Mouse (Mus musculus) R1 (cell line): ENCODE data around the gene Agtpbp1.
A peak's percentile ranks its signal among the peaks of the same experiment; 100 is the strongest.

Experiments
- DNase-seq: peaks from one replicate; pipeline ENCODE4 v3.0.0-alpha.2; 2018; ENCODE audit warnings: low read depth, low spot score

Agtpbp1 gene

DNA sequence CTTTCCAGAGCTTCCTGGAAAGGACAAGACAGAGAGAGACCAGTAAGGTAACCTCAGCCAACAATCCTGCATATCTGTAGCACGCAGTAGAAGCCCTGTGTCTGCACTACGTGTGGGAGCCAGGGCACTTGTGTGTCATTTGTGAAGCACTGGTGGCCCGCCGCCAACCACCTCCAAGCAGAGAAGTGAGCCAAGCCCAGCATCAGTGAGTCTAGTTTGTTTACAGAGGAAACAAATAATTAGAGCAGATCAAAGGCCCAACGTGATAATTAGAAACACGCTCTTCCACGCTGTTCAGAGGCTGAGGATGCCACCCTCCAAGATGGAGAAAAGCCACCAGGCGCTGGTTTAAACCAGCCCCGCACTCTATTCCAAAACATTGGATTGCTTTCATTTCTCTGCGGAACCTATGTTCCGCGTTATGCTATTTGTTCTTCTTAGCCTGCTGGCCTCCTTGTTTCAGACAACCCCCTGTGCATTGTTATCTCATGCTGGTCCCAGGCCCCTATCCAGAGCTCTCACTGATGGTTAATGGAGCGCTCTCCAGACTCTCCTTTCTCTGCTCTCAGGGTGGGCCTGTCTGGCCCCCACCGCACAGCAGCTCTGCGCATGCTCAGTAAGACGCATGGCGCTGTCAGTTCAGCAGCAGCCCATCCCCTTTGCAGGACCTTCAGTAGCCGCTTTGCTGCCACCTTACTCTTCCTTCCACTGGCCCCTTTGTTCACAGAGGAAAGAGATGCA is 153.7 kb downstream of the Agtpbp1 start:
- peak; percentile 52 for DNase-seq

DNA sequence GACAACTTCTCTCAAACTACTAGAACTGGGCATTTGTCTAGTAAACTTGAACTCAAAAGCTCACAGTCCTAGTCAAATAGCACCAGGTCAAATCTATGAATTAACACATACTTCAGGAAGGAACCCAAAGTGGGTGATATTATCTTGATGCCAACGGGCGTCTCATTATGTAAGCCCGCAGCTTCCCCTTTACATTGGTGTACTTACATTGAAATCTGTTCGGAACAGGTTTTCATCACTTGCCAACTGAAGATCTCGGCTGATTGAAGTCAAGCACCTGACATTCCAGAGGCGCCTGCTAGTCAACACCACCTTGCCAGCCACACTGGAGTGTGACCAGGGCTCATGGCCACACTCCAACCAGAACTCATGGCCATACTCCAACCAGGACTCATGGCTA is 155.7 kb downstream of the Agtpbp1 start:
- DNase-seq, result no peak

DNA sequence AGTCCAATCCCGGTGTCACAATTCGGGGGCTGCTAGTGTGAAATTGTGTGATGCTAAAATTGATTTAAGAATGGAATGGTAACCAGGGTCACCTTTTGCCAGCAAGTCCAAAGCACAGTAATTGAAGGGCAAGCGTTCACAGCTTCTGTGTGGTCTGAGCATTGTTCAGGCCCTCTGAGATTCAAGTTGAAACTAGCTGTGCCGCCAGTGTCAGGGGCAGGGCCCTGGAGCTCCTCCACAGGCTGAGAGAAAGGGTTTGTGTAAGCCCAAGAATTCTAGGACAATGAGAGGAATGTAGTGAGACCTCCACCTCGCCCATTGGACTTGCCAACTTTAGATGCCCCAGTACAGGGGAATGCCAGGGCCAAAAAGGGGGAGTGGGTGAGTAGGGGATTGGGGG is 161.2 kb downstream of the Agtpbp1 start:
- peak; percentile 36 for DNase-seq

DNA sequence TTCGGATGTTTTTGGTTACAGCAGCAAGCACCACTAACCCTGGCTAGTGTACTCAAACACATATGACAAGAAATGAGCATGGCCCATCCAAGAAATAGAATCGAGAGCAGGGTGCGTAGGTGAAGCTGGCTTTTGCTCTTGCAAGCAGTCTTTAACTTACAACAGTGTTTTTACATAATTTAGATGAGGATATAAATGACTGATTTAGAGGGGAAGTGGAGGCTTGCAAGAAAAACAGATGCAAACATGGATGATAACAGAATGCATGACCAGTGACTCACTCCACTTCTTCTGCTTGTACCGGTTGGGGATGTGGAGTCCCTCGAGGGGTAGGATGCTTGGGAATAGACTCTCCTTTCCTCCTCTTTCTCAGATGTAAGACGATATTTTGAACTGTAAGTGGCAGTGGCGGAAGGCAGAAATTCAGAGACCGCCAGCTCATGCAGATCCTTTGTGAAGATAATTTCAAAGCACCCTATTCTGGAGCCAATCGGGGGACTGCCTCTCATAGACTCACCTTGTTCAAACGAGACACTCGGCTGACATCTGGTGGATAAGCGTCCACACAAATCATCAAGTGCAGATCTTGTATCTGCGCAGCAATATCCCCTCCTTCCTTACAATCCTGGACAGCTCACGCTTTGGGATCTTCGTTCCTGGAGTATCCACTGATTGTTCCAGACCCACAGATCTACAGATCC is 168.3 kb downstream of the Agtpbp1 start:
- DNase-seq, result peak; percentile 31

DNA sequence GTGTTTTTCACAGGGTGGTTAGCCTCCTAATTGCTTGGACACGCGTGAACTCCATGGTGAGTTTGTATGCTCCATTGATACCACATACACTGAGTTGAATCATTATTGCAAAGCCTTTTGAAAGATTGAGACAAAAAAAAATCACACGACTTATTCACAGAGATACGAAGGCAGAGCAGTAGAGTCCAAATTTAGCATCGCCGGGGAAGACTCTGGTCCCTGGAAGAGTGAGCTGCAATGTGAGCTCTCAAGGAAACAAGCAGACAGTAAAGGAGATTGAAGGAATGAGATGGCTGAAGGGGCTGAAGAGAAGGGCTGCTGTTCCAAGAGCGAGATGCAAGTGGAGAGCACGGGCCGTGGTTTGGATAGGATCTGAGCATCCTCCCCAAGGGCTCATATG is 171.1 kb downstream of the Agtpbp1 start:
- no peak for DNase-seq

DNA sequence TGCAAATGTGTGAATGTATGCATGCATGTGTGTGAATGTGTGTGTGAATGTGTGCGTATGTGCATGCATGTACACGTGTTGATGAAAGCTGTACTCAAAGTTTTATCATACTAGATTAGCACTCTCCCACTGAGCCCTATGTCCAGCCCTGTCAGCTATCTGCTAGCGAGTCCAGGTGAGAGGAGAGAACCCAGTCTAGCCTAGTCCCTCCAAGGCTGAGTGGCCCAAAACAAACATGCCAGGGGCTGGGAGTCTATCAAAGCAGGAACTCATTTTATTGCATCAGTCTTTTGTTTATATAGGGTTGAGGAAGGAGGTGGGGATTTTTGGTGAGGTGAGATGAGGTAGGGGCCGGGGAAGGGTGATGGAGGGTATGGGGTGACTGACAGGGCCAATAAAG is 172.4 kb downstream of the Agtpbp1 start:
- DNase-seq, result no peak

DNA sequence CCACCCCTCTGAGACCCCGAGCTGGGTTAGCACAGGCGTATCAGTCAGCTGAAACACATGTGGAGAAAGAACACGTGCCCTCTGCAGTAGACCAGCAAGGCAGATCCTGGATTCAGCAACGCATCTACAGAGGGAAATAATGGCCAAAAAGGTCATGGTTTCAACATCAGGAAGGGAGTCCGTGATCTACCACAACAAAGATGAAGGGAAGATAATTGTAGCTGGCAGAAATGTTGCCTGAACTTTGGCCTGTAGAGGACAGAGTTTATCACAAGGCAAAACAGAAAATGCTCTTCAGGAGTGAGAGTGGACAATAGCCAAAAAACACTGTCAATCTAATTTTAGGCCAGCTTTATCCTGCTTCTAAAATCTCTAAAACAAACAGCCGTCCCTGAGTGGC is 177.8 kb downstream of the Agtpbp1 start:
- no peak for DNase-seq

DNA sequence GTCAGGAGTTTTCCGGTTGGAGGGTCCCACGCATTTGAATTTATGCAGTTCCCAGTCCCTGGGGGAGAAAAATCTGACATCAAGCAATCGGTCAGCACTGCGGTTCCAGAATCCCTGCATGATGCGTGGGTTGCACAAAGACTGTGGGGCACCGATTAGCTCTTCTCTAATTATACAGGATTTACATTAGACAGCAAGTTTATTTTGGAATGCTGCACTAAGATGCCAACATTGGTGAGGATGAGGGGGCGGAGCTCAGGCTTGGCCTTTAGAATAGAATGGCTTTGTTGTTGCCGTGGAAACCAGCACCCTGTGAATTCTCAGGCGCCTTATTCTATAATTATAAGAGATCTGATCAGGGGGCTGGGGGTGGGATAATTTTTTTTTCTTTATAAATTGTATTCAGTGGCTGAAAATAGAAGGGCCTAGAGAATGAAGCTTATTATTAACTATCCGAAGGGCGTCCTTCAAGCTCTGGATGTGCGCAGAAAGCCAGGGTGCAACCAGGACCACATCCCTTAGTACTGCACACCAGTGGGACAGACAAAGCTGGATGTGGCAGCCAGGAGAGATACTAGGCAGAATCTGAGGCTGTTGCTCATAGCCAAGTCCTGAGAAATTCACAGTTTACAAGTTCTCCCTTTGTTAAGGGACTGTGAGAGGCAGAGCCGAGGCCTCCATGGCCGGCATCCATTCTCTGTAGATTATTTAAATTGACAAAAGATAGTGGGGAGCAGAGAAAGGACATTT is 182.8 kb downstream of the Agtpbp1 start:
- DNase-seq, result peak; percentile 43

DNA sequence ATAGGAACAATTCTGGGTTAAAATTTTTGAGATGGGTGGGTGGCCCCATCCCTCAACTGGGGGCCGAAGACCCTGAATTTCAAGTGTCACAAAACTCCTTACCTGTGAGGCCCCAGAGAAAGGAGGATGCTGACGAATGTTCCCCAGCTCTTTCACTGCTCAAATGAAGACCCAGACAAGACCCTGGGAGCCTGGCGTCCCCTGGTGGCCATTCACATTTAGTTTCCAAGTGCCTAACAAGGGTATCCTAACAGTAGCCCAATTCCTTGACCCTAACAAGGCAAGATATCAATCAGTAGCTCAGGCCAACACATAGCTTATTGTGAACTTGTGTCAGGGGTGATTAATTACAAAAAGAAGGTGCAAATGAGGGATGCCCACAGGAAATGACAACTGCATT is 187.5 kb downstream of the Agtpbp1 start:
- DNase-seq, result peak; percentile 48
